Mouse (Mus musculus) Patski (cell line): ENCODE results near the gene Rnase2b. TPM values are rescaled to one million over a fixed set of nuclear protein-coding genes. Genes with fewer than 3 reads are reported as not detected.

ENCODE experiments used
- ATAC-seq: fragments of 100-300 bp; one replicate; pipeline ENCODE4 v1.8.0; 2021
- CTCF ChIA-PET: fragments of 350-600 bp; sonication (Branson Sonifier 250); formaldehyde crosslinking; loops from one replicate; lab custom pipeline; 2022; ENCODE audit warnings: inconsistent platforms; lab: Charles Lee
- POLR2A ChIA-PET: fragments of 350-600 bp; sonication (Branson Sonifier 250); formaldehyde crosslinking; loops from one replicate; lab custom pipeline; 2022; ENCODE audit warnings: antibody characterized with exemption, inconsistent platforms; lab: Charles Lee
- DNase-seq: peaks from one replicate; pipeline ENCODE4 v3.0.0-alpha.2; 2011; ENCODE audit warnings: low read depth, low spot score
- H3K27me3 ChIP-seq: fragments of 371-371 bp; one replicate; pipeline ENCODE4 v1.5.1; 2021
- CTCF ChIP-seq: fragments of 100-300 bp; IDR thresholded peaks from one replicate; pipeline ENCODE4 v1.5.1; 2021
- in situ Hi-C: fragments of 300-500 bp; cut with MboI; formaldehyde crosslinking; loops from 3 replicates; pipeline ENCODE4 v1.11.1; 2018; ENCODE audit warnings: low pct_unique_long_range_greater_than_20kb, mixed read lengths
- polyA plus RNA-seq: library from polyadenylated mRNA; unstranded; gene quantifications from one replicate; pipeline ENCODE4 v1.2.3, GENCODE M21; 2021

Gene Rnase2b
- polyA plus RNA-seq, 1 experiment from 2014 or later: not detected

GRCm38 (mm10) chr14:51195681-51196080 is 33.6 kb downstream of the Rnase2b start:
- in situ Hi-C loops: loop anchor here (10.0 kb wide), 1 partner anchor 569 kb away; no protein-coding TSS in a partner anchor
- ChIA-PET POLR2A (no interaction called here), CTCF (no interaction called here)
- H3K27me3 ChIP-seq: no peaks in the 10 kb centered on the region
- TF ChIP-seq CTCF: no peak
- DNase-seq: no peak
- no peak for ATAC-seq

DNA sequence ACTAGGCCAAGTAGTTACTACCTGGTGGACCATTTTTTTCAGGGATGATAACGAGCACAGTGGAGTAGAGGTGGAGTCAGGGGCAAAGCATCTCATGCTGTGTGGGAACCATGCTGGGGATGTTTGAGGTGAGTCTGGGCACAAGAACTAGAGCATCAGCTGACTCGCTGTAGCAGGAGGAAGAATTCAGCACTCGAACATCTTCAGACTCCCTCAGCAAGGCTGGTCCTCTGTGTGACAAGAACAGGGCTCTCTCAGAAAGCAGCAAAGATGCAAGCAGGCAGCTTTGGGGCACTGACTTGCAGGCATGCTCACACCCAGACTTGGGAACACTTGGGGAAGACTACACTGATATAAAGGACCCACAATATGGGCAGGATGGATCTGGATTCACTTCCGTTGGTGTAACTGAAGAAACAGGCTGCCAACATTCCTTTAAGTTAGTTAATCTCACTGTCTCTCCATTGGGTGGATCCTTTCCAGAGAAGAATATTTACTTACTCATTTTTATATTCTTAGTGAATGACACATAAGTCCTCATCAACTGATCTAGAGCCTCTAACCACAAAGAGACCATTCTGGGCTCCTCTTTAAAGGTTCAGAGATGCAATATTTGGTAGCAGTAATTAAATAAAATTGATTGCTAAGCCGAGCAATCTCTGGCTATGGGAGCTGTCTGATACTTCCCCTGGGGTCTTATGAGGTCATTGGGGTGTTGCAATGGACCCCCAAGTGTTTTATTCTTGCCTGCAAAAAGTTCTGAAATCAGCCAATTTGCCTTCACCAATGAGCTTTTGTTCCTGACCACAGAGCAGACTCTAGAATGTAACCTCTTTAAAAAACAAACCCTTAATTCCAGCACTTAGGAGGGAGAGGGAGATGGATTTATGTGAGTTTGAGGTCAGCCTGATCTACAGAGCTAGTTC is 37.3 kb downstream of the Rnase2b start, which contains the start of gene Ang2:
Gene Ang2, minus strand, starts transcription at position 51 of the 926 bp plus-strand sequence.
- CTCF ChIA-PET: no interaction called here
- DNase-seq (no peak), ATAC-seq (no peak)
- no peak for TF ChIP-seq CTCF
- no peaks in the 10 kb centered on the region for H3K27me3 ChIP-seq
- POLR2A ChIA-PET: no interaction called here
- in situ Hi-C loops: loop anchor here (10.0 kb wide), 1 partner anchor 565 kb away; no protein-coding TSS in a partner anchor

DNA sequence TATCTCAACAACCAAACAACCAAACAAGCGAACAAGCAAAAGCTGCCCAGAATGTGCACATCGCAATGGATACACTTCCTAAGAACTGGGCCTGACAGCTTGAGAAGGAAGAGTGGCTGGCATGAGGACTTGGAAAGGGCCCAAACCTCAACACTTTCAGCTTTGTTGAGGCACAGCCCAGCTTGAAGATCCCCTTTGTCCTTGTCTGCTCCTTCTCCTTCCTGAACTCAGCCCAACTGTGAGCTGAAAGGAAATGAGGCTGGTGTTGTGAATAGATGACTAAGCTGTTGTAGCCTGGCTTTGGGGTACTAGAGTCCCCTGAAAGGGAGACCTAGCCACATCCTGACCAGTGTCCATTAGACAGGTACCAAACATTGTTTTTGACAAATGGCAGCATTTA is 38.0 kb downstream of the Rnase2b start:
- ATAC-seq (no peak), DNase-seq (no peak)
- no peak for TF ChIP-seq CTCF
- ChIA-PET CTCF (no interaction called here), POLR2A (no interaction called here)
- in situ Hi-C loops: no loop called here
- H3K27me3 ChIP-seq: no peaks in the 10 kb centered on the region

GRCm38 (mm10) chr14:51200466-51200865 is 38.4 kb downstream of the Rnase2b start:
- no peak for DNase-seq
- no peak for ATAC-seq
- in situ Hi-C loops: no loop called here
- CTCF ChIA-PET: no interaction called here
- TF ChIP-seq CTCF: no peak
- no peaks in the 10 kb centered on the region for H3K27me3 ChIP-seq
- POLR2A ChIA-PET: no interaction called here

GRCm38 (mm10) chr14:51203115-51203514 is 41.1 kb downstream of the Rnase2b start, which contains the start of gene Ear14:
Gene Ear14 (plus strand): TSS chr14:51203391.
- DNase-seq (no peak), ATAC-seq (no peak)
- no peaks in the 10 kb centered on the region for H3K27me3 ChIP-seq
- CTCF ChIA-PET: no interaction called here
- TF ChIP-seq CTCF: no peak
- POLR2A ChIA-PET: no interaction called here
- in situ Hi-C loops: no loop called here

Other genes starting within 250 kb of the Rnase2b start
- gene Osgep, start 237.4 kb upstream of the Rnase2b start, polyA plus RNA-seq: 54.3 TPM
- gene Apex1, start 237.3 kb upstream of the Rnase2b start, polyA plus RNA-seq: 115 TPM
- gene Pip4p1, start 231.4 kb upstream of the Rnase2b start, polyA plus RNA-seq: 71.0 TPM
- gene Pnp, start 231.2 kb upstream of the Rnase2b start, polyA plus RNA-seq: 53.3 TPM
- 31.5 TPM for gene Gm49342, start 217.7 kb upstream of the Rnase2b start, polyA plus RNA-seq
- gene Pnp2, start 206.3 kb upstream of the Rnase2b start, polyA plus RNA-seq: 2.9 TPM
- gene Rnase10, start 154.5 kb upstream of the Rnase2b start, polyA plus RNA-seq: not detected
- gene Rnase9, start 120.4 kb upstream of the Rnase2b start, polyA plus RNA-seq: not detected
- not detected for gene Rnase11, start 112.1 kb upstream of the Rnase2b start, polyA plus RNA-seq
- not detected for gene Rnase12, start 104.6 kb upstream of the Rnase2b start, polyA plus RNA-seq
- not detected for gene Olfr750, start 87.8 kb upstream of the Rnase2b start, polyA plus RNA-seq
- gene Rnase4, start 71.2 kb upstream of the Rnase2b start, polyA plus RNA-seq: 45.7 TPM
- 1.3 TPM for gene Ang, start 71.1 kb upstream of the Rnase2b start, polyA plus RNA-seq
- gene Eddm3b, start 47.8 kb upstream of the Rnase2b start, polyA plus RNA-seq: not detected
- gene Rnase6, start 38.4 kb upstream of the Rnase2b start, polyA plus RNA-seq: not detected
- gene Rnase1, start 15.5 kb upstream of the Rnase2b start, polyA plus RNA-seq: not detected
- gene Ang2, start 36.9 kb downstream of the Rnase2b start, polyA plus RNA-seq: not detected
- not detected for gene Ear14, start 41.1 kb downstream of the Rnase2b start, polyA plus RNA-seq
- not detected for gene Rnase2a, start 93.9 kb downstream of the Rnase2b start, polyA plus RNA-seq
- gene Gm7247, start 199.5 kb downstream of the Rnase2b start, polyA plus RNA-seq: not detected
- not detected for gene Vmn2r88, start 248.6 kb downstream of the Rnase2b start, polyA plus RNA-seq